Mouse (Mus musculus) heart, adult 18-20 months (tissue): Measurements from ENCODE around the gene Camkv. TPM values are rescaled to one million over a fixed set of nuclear protein-coding genes. Genes with fewer than 3 reads are reported as not detected.

Experiments
- DNase-seq, 2 experiments: peaks; one replicate each; pipeline ENCODE4 v3.0.0; 2021 to 2022; ENCODE audit warnings: mixed read lengths in 1 of 2
- long read RNA-seq, 2 experiments: library from polyadenylated mRNA; stranded (forward); transcript quantifications; one replicate each; pipeline ENCODE4 v2.0.0; 2021
- total RNA-seq, 2 experiments: library from RNA; stranded (reverse); gene quantifications; 2 replicates each; pipeline ENCODE4 v1.2.3; 2021

Camkv gene
- total RNA-seq: not detected
- long read RNA-seq, experiment 1: 0 reads
- long read RNA-seq, experiment 2: 0 reads

GRCm38 (mm10) chr9:107935374-107935773, at the start of gene Camkv:
Gene Camkv (plus strand): TSS chr9:107935674.
- no peak for DNase-seq

GRCm38 (mm10) chr9:107887804-107888266, 47.6 kb upstream of the Camkv start, which contains the start of gene Mon1a:
Gene Mon1a (plus strand): TSS chr9:107888151.
- peak; percentile 91 to 96 for DNase-seq

- peak in 1 of 2 experiments; percentile 20 for DNase-seq
Observed at GRCm38 (mm10) chr9:107888267-107888850, 47.1 kb upstream of the Camkv start.

- DNase-seq: no peak
Observed at GRCm38 (mm10) chr9:107890260-107890659, 45.2 kb upstream of the Camkv start.

GRCm38 (mm10) chr9:107891023-107891422, 44.5 kb upstream of the Camkv start:
- no peak for DNase-seq

- DNase-seq: no peak
Observed at GRCm38 (mm10) chr9:107898563-107898962, 36.9 kb upstream of the Camkv start.

- no peak for DNase-seq
Observed at GRCm38 (mm10) chr9:107899855-107900254, 35.6 kb upstream of the Camkv start.

- no peak for DNase-seq
Observed at GRCm38 (mm10) chr9:107900840-107901626, 34.4 kb upstream of the Camkv start.

- no peak for DNase-seq
Observed at GRCm38 (mm10) chr9:107901627-107901914, 33.9 kb upstream of the Camkv start.

- DNase-seq: peak; percentile 88 to 97
Observed at GRCm38 (mm10) chr9:107904726-107905125, 30.7 kb upstream of the Camkv start.

- peak; percentile 87 to 90 for DNase-seq
Observed at GRCm38 (mm10) chr9:107906252-107906966, 29.1 kb upstream of the Camkv start, which contains the start of gene Mst1r. Gene Mst1r (plus strand): TSS chr9:107906873.

GRCm38 (mm10) chr9:107906967-107907800, 28.3 kb upstream of the Camkv start:
- no peak for DNase-seq

GRCm38 (mm10) chr9:107907801-107908120, 27.7 kb upstream of the Camkv start:
- peak; percentile 28 to 52 for DNase-seq

GRCm38 (mm10) chr9:107908410-107909158, 26.9 kb upstream of the Camkv start:
- peak; percentile 75 to 86 for DNase-seq

- DNase-seq: peak in 1 of 2 experiments; percentile 19
Observed at GRCm38 (mm10) chr9:107910025-107910769, 25.3 kb upstream of the Camkv start.

GRCm38 (mm10) chr9:107914764-107915420, 20.6 kb upstream of the Camkv start:
- DNase-seq: no peak

GRCm38 (mm10) chr9:107917895-107918608, 17.4 kb upstream of the Camkv start:
- no peak for DNase-seq

GRCm38 (mm10) chr9:107918884-107919283, 16.6 kb upstream of the Camkv start:
- no peak for DNase-seq

GRCm38 (mm10) chr9:107919441-107919840, 16.0 kb upstream of the Camkv start:
- DNase-seq: no peak
